Mouse (Mus musculus) lung, postnatal 0 days (tissue): Measurements from ENCODE around the gene Mettl23.

Experiments used
- CTCF ChIP-seq: IDR thresholded peaks from 2 replicates; pipeline ENCODE4 v1.5.1; 2016; ENCODE audit warnings: antibody characterized with exemption, mild to moderate bottlenecking
- EP300 ChIP-seq: IDR thresholded peaks from 2 replicates; pipeline ENCODE4 v1.6.1; 2016; ENCODE audit warnings: antibody characterized with exemption, mild to moderate bottlenecking, control low read depth

- TF ChIP-seq CTCF, result no peak
- no peak for TF ChIP-seq EP300
These were observed 41.0 kb downstream of the Mettl23 start for GRCm38 (mm10) chr11:116884061-116884460.
